Mouse (Mus musculus): Measurements from ENCODE around the gene Dcaf6. TPM values are rescaled to one million over a fixed set of nuclear protein-coding genes. Genes with fewer than 3 reads are reported as not detected.
A peak's percentile ranks its signal among the peaks of the same experiment; 100 is the strongest.

Dcaf6 gene
- total RNA-seq (2017) = 22.0 and 34.5 TPM in 2 replicates

- peak; percentile 73 for ATAC-seq (ENCODE audit: extremely low read depth, insufficient number of reproducible peaks, low FRiP score, poor library complexity, severe bottlenecking)
Observed at GRCm38 (mm10) chr1:165460360-165460800, at the start of gene Dcaf6, which contains the start of gene Mpc2. Dcaf6 (minus strand) TSS chr1:165460475. Mpc2 (plus strand) TSS chr1:165460637.

GRCm38 (mm10) chr1:165506303-165506702 is 46.0 kb upstream of the Dcaf6 start:
- ATAC-seq (ENCODE audit: extremely low read depth, insufficient number of reproducible peaks, low FRiP score, poor library complexity, severe bottlenecking) = no peak

- 0 out of 2 replicates have a peak, but pooled peaks have one; percentile 26 for ATAC-seq (ENCODE audit: extremely low read depth, insufficient number of reproducible peaks, low FRiP score, poor library complexity, severe bottlenecking)
Observed at GRCm38 (mm10) chr1:165503307-165504024, 43.2 kb upstream of the Dcaf6 start.

GRCm38 (mm10) chr1:165498856-165499255 is 38.6 kb upstream of the Dcaf6 start:
- ATAC-seq (ENCODE audit: extremely low read depth, insufficient number of reproducible peaks, low FRiP score, poor library complexity, severe bottlenecking) = no peak

GRCm38 (mm10) chr1:165489197-165489596 is 28.9 kb upstream of the Dcaf6 start:
- ATAC-seq (ENCODE audit: extremely low read depth, insufficient number of reproducible peaks, low FRiP score, poor library complexity, severe bottlenecking) = no peak

GRCm38 (mm10) chr1:165486108-165486507 is 25.8 kb upstream of the Dcaf6 start:
- no peak for ATAC-seq (ENCODE audit: extremely low read depth, insufficient number of reproducible peaks, low FRiP score, poor library complexity, severe bottlenecking)

- ATAC-seq (ENCODE audit: extremely low read depth, insufficient number of reproducible peaks, low FRiP score, poor library complexity, severe bottlenecking) = no peak
Observed at GRCm38 (mm10) chr1:165484688-165485233, 24.5 kb upstream of the Dcaf6 start, which contains the start of gene Adcy10. Adcy10 (plus strand) TSS chr1:165485183.

GRCm38 (mm10) chr1:165471490-165471889 is 11.2 kb upstream of the Dcaf6 start:
- no peak for ATAC-seq (ENCODE audit: extremely low read depth, insufficient number of reproducible peaks, low FRiP score, poor library complexity, severe bottlenecking)

- ATAC-seq (ENCODE audit: extremely low read depth, insufficient number of reproducible peaks, low FRiP score, poor library complexity, severe bottlenecking) = no peak
Observed at GRCm38 (mm10) chr1:165469717-165470116, 9.4 kb upstream of the Dcaf6 start.

GRCm38 (mm10) chr1:165468971-165469370 is 8.7 kb upstream of the Dcaf6 start:
- ATAC-seq (ENCODE audit: extremely low read depth, insufficient number of reproducible peaks, low FRiP score, poor library complexity, severe bottlenecking) = no peak

GRCm38 (mm10) chr1:165464574-165464973 is 4.3 kb upstream of the Dcaf6 start:
- ATAC-seq (ENCODE audit: extremely low read depth, insufficient number of reproducible peaks, low FRiP score, poor library complexity, severe bottlenecking) = no peak

GRCm38 (mm10) chr1:165462861-165463260 is 2.6 kb upstream of the Dcaf6 start:
- ATAC-seq (ENCODE audit: extremely low read depth, insufficient number of reproducible peaks, low FRiP score, poor library complexity, severe bottlenecking) = no peak

- ATAC-seq (ENCODE audit: extremely low read depth, insufficient number of reproducible peaks, low FRiP score, poor library complexity, severe bottlenecking) = no peak
Observed at GRCm38 (mm10) chr1:165461681-165462080, 1.4 kb upstream of the Dcaf6 start.

- ATAC-seq (ENCODE audit: extremely low read depth, insufficient number of reproducible peaks, low FRiP score, poor library complexity, severe bottlenecking) = peak; percentile 82
Observed at GRCm38 (mm10) chr1:165460801-165461377, 614 bp upstream of the Dcaf6 start.

GRCm38 (mm10) chr1:165459503-165460181 is 633 bp downstream of the Dcaf6 start:
- no peak for ATAC-seq (ENCODE audit: extremely low read depth, insufficient number of reproducible peaks, low FRiP score, poor library complexity, severe bottlenecking)

- no peak for ATAC-seq (ENCODE audit: extremely low read depth, insufficient number of reproducible peaks, low FRiP score, poor library complexity, severe bottlenecking)
Observed at GRCm38 (mm10) chr1:165459041-165459502, 1.2 kb downstream of the Dcaf6 start.

- ATAC-seq (ENCODE audit: extremely low read depth, insufficient number of reproducible peaks, low FRiP score, poor library complexity, severe bottlenecking) = no peak
Observed at GRCm38 (mm10) chr1:165441719-165442118, 18.6 kb downstream of the Dcaf6 start.

- ATAC-seq (ENCODE audit: extremely low read depth, insufficient number of reproducible peaks, low FRiP score, poor library complexity, severe bottlenecking) = no peak
Observed at GRCm38 (mm10) chr1:165441201-165441600, 19.1 kb downstream of the Dcaf6 start.

GRCm38 (mm10) chr1:165440788-165441187 is 19.5 kb downstream of the Dcaf6 start:
- no peak for ATAC-seq (ENCODE audit: extremely low read depth, insufficient number of reproducible peaks, low FRiP score, poor library complexity, severe bottlenecking)
